Mouse (Mus musculus) lung, adult 2 months (tissue): ENCODE data around the gene Fbxo41.

Experiments
- CTCF ChIP-seq: fragments of 200-500 bp; IDR thresholded peaks from 2 replicates; pipeline ENCODE4 v1.5.1; 2011; ENCODE audit warnings: mild to moderate bottlenecking, low read length, control low read depth; ENCODE audit not compliant: insufficient read depth
- POLR2A ChIP-seq: fragments of 200-500 bp; IDR thresholded peaks from 2 replicates; pipeline ENCODE4 v1.6.1; 2011; ENCODE audit warnings: low read depth, mild to moderate bottlenecking, control low read depth, low read length, borderline replicate concordance; ENCODE audit errors: extremely low read depth

DNA sequence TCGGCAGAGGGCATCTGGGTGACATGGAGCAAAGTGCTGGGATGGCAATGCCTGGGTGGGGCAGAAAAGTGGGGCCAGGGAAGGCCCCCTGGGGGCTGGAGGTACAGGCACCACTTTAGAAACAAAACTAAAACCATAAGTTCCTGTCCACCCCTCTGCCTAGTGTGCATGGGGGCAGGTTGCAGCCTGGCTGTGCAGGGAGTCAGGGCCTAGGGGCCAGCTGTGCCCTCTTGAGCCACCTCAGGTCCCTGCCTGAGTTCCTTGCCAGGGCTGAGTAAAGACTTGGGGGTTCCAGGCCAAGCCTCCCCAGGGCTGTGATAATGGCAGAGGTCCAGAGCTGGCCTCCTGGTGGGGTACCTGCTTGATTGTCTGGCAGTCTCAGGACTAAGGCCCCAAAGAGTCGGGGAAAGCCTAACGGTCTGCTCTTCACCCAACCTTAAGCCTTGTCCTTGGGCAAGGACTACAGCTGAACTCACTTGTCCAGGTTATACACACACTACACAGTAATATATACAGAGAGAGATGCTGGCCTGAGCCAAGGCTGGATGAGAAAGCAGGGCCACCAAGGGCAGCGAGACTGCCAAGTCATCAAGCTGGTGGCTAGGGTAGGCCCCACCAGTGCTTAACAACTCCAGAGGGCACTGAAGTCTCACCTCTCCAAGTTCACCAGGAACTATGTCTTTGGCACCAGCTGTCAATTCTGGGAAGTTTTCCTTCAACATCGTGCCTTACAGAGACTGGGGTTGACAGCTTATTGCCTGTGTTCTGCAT, 32.9 kb downstream of the Fbxo41 start:
- no peak for TF ChIP-seq CTCF
- no peak for TF ChIP-seq POLR2A
